Mouse (Mus musculus): ENCODE measurements at regions not wholly inside any gene's neighbourhood (a gene's known extent, or its start where the extent isn't known, plus 50 kb on each side); places are given as distances from the start of the nearest gene placed in this dataset.
A peak's percentile ranks its signal among the peaks of the same experiment; 100 is the strongest.
"Not testable (repeated sequence)": the region's sequence is repeated elsewhere in the genome, so short reads cannot be mapped to it uniquely, and the experiment has no call there.

DNA sequence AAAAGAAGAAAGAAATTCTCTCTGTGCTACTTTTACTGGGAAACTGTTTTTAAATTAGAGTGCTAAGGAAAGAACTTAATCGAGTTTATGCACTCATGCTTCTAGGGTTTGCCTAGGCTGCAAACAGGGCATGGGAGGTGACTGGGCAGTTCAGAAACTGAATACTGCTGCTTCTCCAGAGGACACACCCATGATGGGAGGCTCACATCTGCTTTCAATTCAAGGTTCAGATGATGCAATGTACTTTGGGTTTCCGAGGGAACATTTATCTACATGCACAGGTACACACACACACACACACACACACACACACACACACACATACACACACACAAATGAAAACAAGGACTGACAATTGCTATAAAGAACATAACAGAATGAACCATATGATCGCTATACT is 417.4 kb downstream of the Htr7 start:
- no peak for DNase-seq (ENCODE audit: low spot score in 2 of 2)

GRCm38 (mm10) chr19:35621771-35622170 is 435.5 kb downstream of the Htr7 start:
- no peak for DNase-seq (ENCODE audit: low spot score in 2 of 2)

DNA sequence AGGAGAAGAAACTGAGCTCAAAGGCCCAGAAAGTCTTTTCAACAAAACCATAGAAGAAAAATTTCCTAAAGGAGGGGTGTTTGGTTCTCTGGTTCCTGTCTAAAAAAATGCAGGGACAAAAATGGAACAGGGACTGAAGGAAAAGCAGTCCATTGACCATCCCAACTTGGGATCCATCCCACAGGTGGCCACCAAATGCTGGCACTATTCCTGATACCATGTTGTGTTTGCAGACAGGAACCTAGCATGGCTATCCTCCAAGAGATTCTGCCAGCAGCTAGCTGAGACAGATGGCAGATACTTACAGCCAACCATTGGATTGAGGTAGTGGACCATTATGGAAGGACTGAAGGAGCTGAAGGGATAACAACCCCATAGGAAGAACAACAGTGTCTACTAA is 461.9 kb downstream of the Htr7 start:
- DNase-seq (ENCODE audit: low spot score in 2 of 2), result peak in 1 of 2 experiments; percentile 3

DNA sequence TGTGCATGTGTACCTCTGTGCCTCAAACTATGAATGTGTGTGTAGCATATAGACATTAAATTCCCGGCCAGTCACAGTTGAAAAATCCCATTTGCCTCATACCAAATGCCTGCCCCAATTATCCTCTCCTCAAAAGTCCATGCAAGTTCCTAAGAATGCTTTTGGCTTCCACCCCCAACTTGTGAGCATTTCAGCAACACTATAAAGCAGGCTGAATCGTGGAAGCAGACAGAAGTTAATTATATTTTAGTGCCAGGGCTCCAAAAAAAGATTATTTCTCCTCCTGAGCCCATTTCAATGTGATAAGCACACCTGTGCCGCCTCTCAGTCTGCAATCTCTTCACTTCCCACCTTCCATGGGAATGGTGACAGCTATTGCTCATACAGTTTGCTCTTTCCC is 481.3 kb downstream of the Htr7 start:
- DNase-seq (ENCODE audit: low spot score in 2 of 2), result no peak

DNA sequence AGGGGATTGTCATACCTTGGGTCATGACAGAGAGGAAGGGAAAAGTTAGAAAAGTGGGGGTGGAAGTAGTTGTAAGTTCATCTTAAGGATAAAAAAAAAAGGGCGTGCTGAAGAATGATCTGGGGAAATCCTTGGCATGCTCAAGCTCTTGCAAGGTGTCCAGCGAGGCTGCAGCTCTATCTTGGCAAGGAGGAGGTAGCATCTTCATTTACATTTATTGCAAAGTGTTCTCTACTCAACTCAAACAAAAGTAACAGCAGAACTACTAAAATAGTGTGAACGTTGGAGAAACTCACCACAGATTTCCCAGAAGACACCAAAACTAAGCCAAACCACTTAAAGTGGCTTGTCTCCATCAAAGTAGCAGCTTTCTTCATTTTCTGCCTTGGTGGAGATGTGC is 507.9 kb downstream of the Htr7 start:
- DNase-seq (ENCODE audit: low spot score in 2 of 2), result no peak

DNA sequence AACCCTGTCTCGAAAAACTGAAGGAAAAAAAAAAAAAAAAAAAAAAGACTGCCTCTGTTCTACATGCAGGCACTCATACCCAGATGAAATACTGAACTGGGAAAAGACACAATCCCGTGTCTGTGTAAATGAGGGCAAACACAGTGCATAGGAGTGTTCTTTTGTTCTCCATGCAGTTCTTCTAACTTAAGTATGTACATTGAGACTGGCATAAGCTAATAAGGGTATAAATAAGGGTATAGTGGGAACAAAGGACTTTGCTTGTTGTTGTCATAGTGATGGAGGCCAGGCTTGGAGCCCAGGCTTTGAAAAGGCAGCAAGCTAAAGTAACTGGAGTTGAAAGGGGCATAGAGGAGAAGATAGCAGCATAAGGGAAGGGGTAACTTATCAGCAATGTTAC is 520.5 kb downstream of the Htr7 start:
- no peak for DNase-seq (ENCODE audit: low spot score in 2 of 2)

- DNase-seq (ENCODE audit: low spot score in 2 of 2), result no peak
These were observed 528.0 kb downstream of the Htr7 start for GRCm38 (mm10) chr19:35529276-35529675.

DNA sequence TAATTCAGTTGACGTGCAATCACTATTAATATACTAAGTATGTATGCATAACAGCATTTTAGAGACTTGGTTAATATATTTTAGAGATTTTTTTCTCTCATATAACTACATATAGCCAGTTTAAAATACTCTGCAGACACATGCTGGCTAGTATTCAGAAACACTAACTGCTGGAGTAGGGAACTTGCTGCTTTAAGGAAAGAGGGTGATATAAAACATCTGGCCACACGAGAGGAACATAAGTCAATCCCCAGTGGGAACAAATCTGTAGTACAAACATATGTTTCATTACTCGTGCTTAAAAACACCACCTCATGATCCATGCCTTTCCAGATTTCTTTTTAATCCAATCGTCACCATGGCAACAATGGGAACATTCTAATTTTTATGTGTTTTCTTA is 563.6 kb downstream of the Htr7 start:
- DNase-seq (ENCODE audit: low spot score in 2 of 2), result no peak

DNA sequence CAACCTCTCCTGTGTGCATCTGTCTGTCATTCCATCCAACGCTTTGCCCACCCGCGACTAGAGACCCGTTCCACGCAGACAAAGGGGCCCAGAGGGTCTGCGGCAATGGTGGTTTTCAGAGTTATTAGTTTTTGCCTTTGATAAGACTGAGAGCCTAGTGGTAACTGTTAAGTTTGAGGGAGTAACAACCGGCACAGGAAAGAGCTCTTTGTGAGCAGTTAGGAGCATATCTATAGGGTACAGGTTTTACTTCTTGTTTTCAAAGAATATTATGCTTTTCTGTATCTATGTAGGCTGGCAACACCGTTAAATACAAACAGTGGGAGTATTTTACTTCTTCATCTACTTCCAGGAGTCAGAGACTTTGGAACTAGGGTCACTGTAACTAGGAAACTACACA is 566.0 kb downstream of the Htr7 start:
- DNase-seq (ENCODE audit: low spot score in 2 of 2), result no peak

GRCm38 (mm10) chr19:35485616-35486015 is 563.5 kb downstream of the Kif20b start:
- not testable (repeated sequence) for DNase-seq (ENCODE audit: low spot score in 2 of 2)

GRCm38 (mm10) chr19:35482469-35482868 is 560.3 kb downstream of the Kif20b start:
- DNase-seq (ENCODE audit: low spot score in 2 of 2), result no peak

- DNase-seq (ENCODE audit: low spot score in 2 of 2), result no peak
These were observed 531.8 kb downstream of the Kif20b start for GRCm38 (mm10) chr19:35453942-35454341.

DNA sequence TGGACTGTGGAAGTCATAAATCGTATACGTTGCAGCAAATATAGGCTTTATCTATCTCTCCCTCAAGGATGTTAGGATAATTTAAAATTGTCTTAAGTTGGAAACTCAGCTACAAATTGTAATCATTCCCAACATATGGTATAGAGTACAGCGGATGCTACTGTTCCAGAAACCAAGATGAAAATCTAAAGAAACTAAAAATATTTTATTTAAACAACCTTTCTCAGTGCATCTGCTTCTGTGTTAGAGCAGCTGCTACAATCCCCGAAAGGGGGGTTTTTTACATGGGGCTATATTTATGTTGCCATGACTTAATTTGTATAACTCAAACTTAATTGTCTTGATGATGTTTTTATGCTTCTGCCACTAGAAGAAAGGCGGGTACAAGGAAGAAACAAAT is 520.3 kb downstream of the Kif20b start:
- DNase-seq (ENCODE audit: low spot score in 2 of 2), result no peak

GRCm38 (mm10) chr19:35438074-35438473 is 515.9 kb downstream of the Kif20b start:
- no peak for DNase-seq (ENCODE audit: low spot score in 2 of 2)
